Mouse (Mus musculus): Measurements from ENCODE around the gene Tspo. TPM values are rescaled to one million over a fixed set of nuclear protein-coding genes. Genes with fewer than 3 reads are reported as not detected.

The Tspo gene
- polyA plus RNA-seq, 1 experiment from 2014 or later: 11.2 TPM

- Histone ChIP-seq H3K27me3 (peaks cover 24% of the 10 kb centered on the region), H3K4me3 (no peak overlapping the region), H3K4me1 (peaks cover 15% of the 10 kb centered on the region), H3K36me3 (no peaks in the 10 kb centered on the region), H3K9me3 (no peaks in the 10 kb centered on the region), H3K9ac (replicated peaks) (no peak overlapping the region), H3K27ac (replicated peaks) (no peak overlapping the region), H3K4me2 (replicated peaks) (no peak overlapping the region)
- 90% methylated on average over 5 of the region's 5 CpGs for WGBS
- ATAC-seq (replicated peaks): no peak
These were observed 33.6 kb upstream of the Tspo start for GRCm38 (mm10) chr15:83529765-83530164.

GRCm38 (mm10) chr15:83530233-83530632 is 33.2 kb upstream of the Tspo start:
- no peak overlapping the region for H3K9ac ChIP-seq (replicated peaks)
- H3K9me3 ChIP-seq: no peaks in the 10 kb centered on the region
- no peaks in the 10 kb centered on the region for H3K36me3 ChIP-seq
- no peak overlapping the region for H3K4me3 ChIP-seq
- H3K4me2 ChIP-seq (replicated peaks): no peak overlapping the region
- H3K27ac ChIP-seq (replicated peaks): no peak overlapping the region
- H3K27me3 ChIP-seq: peaks cover 22% of the 10 kb centered on the region
- 84% methylated on average over 9 of the region's 9 CpGs for WGBS
- peaks cover 15% of the 10 kb centered on the region for H3K4me1 ChIP-seq
- no peak for ATAC-seq (replicated peaks)

- peaks cover 15% of the 10 kb centered on the region for H3K4me1 ChIP-seq
- no peak overlapping the region for H3K4me2 ChIP-seq (replicated peaks)
- ATAC-seq (replicated peaks): no peak
- H3K27me3 ChIP-seq: peaks cover 18% of the 10 kb centered on the region
- H3K9me3 ChIP-seq: no peaks in the 10 kb centered on the region
- H3K4me3 ChIP-seq: no peak overlapping the region
- H3K36me3 ChIP-seq: no peaks in the 10 kb centered on the region
- H3K9ac ChIP-seq (replicated peaks): no peak overlapping the region
- 80% methylated on average over 6 of the region's 6 CpGs for WGBS
- no peak overlapping the region for H3K27ac ChIP-seq (replicated peaks)
These were observed 32.7 kb upstream of the Tspo start for GRCm38 (mm10) chr15:83530688-83531087.

GRCm38 (mm10) chr15:83531961-83532469 is 31.4 kb upstream of the Tspo start:
- Histone ChIP-seq H3K4me3 (no peak overlapping the region), H3K27me3 (peaks cover 5% of the 10 kb centered on the region), H3K9ac (replicated peaks) (no peak overlapping the region), H3K36me3 (no peaks in the 10 kb centered on the region), H3K4me1 (peaks cover 5% of the 10 kb centered on the region), H3K4me2 (replicated peaks) (no peak overlapping the region), H3K9me3 (no peaks in the 10 kb centered on the region), H3K27ac (replicated peaks) (no peak overlapping the region)
- ATAC-seq (replicated peaks): no peak
- WGBS: 81% methylated on average over 5 of the region's 5 CpGs

GRCm38 (mm10) chr15:83532606-83533005 is 30.8 kb upstream of the Tspo start:
- no peak for ATAC-seq (replicated peaks)

GRCm38 (mm10) chr15:83534960-83535889 is 28.2 kb upstream of the Tspo start:
- ATAC-seq (replicated peaks): no peak
- WGBS: 76% methylated on average over 17 of the region's 17 CpGs

More at GRCm38 (mm10) chr15:83532606-83533005, 30.8 kb upstream of the Tspo start:
- Histone ChIP-seq H3K9ac (replicated peaks) (no peak overlapping the region), H3K4me3 (no peak overlapping the region), H3K27ac (replicated peaks) (no peak overlapping the region), H3K9me3 (no peaks in the 10 kb centered on the region), H3K27me3 (no peaks in the 10 kb centered on the region), H3K4me2 (replicated peaks) (no peak overlapping the region), H3K36me3 (no peaks in the 10 kb centered on the region), H3K4me1 (no peaks in the 10 kb centered on the region)
- 80% methylated on average over 7 of the region's 7 CpGs for WGBS

GRCm38 (mm10) chr15:83535890-83536231 is 27.5 kb upstream of the Tspo start:
- no peak for ATAC-seq (replicated peaks)
- H3K9me3 ChIP-seq: no peaks in the 10 kb centered on the region
- no peak overlapping the region for H3K4me2 ChIP-seq (replicated peaks)
- no peaks in the 10 kb centered on the region for H3K4me1 ChIP-seq
- no peak overlapping the region for H3K27ac ChIP-seq (replicated peaks)
- H3K27me3 ChIP-seq: no peaks in the 10 kb centered on the region
- WGBS: 88% methylated on average over 6 of the region's 6 CpGs
- H3K36me3 ChIP-seq: no peaks in the 10 kb centered on the region
- H3K9ac ChIP-seq (replicated peaks): no peak overlapping the region
- no peak overlapping the region for H3K4me3 ChIP-seq

More at GRCm38 (mm10) chr15:83534960-83535889, 28.2 kb upstream of the Tspo start:
- Histone ChIP-seq H3K4me1 (no peaks in the 10 kb centered on the region), H3K9ac (replicated peaks) (no peak overlapping the region), H3K4me2 (replicated peaks) (no peak overlapping the region), H3K27ac (replicated peaks) (no peak overlapping the region), H3K36me3 (no peaks in the 10 kb centered on the region), H3K27me3 (no peaks in the 10 kb centered on the region), H3K9me3 (no peaks in the 10 kb centered on the region), H3K4me3 (no peak overlapping the region)

GRCm38 (mm10) chr15:83538855-83539254 is 24.5 kb upstream of the Tspo start:
- no peaks in the 10 kb centered on the region for H3K36me3 ChIP-seq
- no peaks in the 10 kb centered on the region for H3K9me3 ChIP-seq
- 98% methylated on average over 2 of the region's 2 CpGs for WGBS
- no peak overlapping the region for H3K4me2 ChIP-seq (replicated peaks)
- no peaks in the 10 kb centered on the region for H3K4me1 ChIP-seq
- no peak overlapping the region for H3K4me3 ChIP-seq
- H3K27me3 ChIP-seq: no peaks in the 10 kb centered on the region
- H3K9ac ChIP-seq (replicated peaks): no peak overlapping the region
- H3K27ac ChIP-seq (replicated peaks): no peak overlapping the region
- ATAC-seq (replicated peaks): no peak

GRCm38 (mm10) chr15:83539905-83540304 is 23.5 kb upstream of the Tspo start:
- Histone ChIP-seq H3K27me3 (no peaks in the 10 kb centered on the region), H3K4me1 (no peaks in the 10 kb centered on the region), H3K36me3 (no peaks in the 10 kb centered on the region), H3K4me2 (replicated peaks) (no peak overlapping the region), H3K9ac (replicated peaks) (no peak overlapping the region), H3K27ac (replicated peaks) (no peak overlapping the region), H3K9me3 (no peaks in the 10 kb centered on the region), H3K4me3 (no peak overlapping the region)
- no peak for ATAC-seq (replicated peaks)
- WGBS: 84% methylated on average over 4 of the region's 4 CpGs

- no peak overlapping the region for H3K9ac ChIP-seq (replicated peaks)
- H3K27ac ChIP-seq (replicated peaks): no peak overlapping the region
- no peaks in the 10 kb centered on the region for H3K4me1 ChIP-seq
- no peak overlapping the region for H3K4me3 ChIP-seq
- 83% methylated on average over 9 of the region's 9 CpGs for WGBS
- no peak overlapping the region for H3K4me2 ChIP-seq (replicated peaks)
- peaks cover 3% of the 10 kb centered on the region for H3K36me3 ChIP-seq
- no peaks in the 10 kb centered on the region for H3K27me3 ChIP-seq
- ATAC-seq (replicated peaks): no peak
- no peaks in the 10 kb centered on the region for H3K9me3 ChIP-seq
These were observed 21.6 kb upstream of the Tspo start for GRCm38 (mm10) chr15:83541647-83542287.

GRCm38 (mm10) chr15:83546029-83546428 is 17.4 kb upstream of the Tspo start:
- Histone ChIP-seq H3K4me3 (no peak overlapping the region), H3K9me3 (no peaks in the 10 kb centered on the region), H3K9ac (replicated peaks) (no peak overlapping the region), H3K36me3 (peaks cover 40% of the 10 kb centered on the region), H3K4me2 (replicated peaks) (no peak overlapping the region), H3K27me3 (no peaks in the 10 kb centered on the region), H3K4me1 (no peaks in the 10 kb centered on the region), H3K27ac (replicated peaks) (no peak overlapping the region)
- 91% methylated on average over 7 of the region's 7 CpGs for WGBS
- no peak for ATAC-seq (replicated peaks)

- Histone ChIP-seq H3K4me2 (replicated peaks) (no peak overlapping the region), H3K9ac (replicated peaks) (no peak overlapping the region), H3K27ac (replicated peaks) (no peak overlapping the region), H3K4me1 (no peaks in the 10 kb centered on the region), H3K27me3 (no peaks in the 10 kb centered on the region), H3K4me3 (no peak overlapping the region), H3K36me3 (peaks cover 44% of the 10 kb centered on the region), H3K9me3 (no peaks in the 10 kb centered on the region)
- ATAC-seq (replicated peaks): no peak
- 94% methylated on average over 8 of the region's 8 CpGs for WGBS
These were observed 16.2 kb upstream of the Tspo start for GRCm38 (mm10) chr15:83547144-83547543.

All from forebrain, embryonic 15.5 days (tissue).